Mouse (Mus musculus): ENCODE data around the gene Cd209f. TPM values are rescaled to one million over a fixed set of nuclear protein-coding genes. Genes with fewer than 3 reads are reported as not detected.
"Not testable (repeated sequence)": the region's sequence is repeated elsewhere in the genome, so short reads cannot be mapped to it uniquely, and the experiment has no call there.

Cd209f gene
- polyA plus RNA-seq (2014; fragmentation: Nextera tagmentation; extraction: Ambion mirVana): 0.25 and 0.51 TPM in 2 replicates

GRCm38 (mm10) chr8:4105735-4106134 lies at the start of gene Cd209f:
Cd209f (minus strand) TSS chr8:4105835.
- H3K36me3 ChIP-seq (ENCODE audit: control insufficient read depth, insufficient read depth, low read length); H3K4me1 ChIP-seq (ENCODE audit: control insufficient read depth, insufficient read depth, low read length); H3K4me3 ChIP-seq (ENCODE audit: low read depth, low read length); H3K4me2 ChIP-seq (ENCODE audit: low read length); H3K9ac ChIP-seq (ENCODE audit: low read length); DNase-seq (ENCODE audit: low spot score); ATAC-seq; H3K9me3 ChIP-seq (replicated peaks; ENCODE audit: control insufficient read depth, low read length); H3K27me3 ChIP-seq (replicated peaks; ENCODE audit: control insufficient read depth, insufficient read depth, low read length); H3K27ac ChIP-seq (ENCODE audit: low read depth, low read length): not testable (repeated sequence)
- 85% methylated on average over 1 of the region's 2 CpGs for WGBS

GRCm38 (mm10) chr8:4154878-4155277 lies 49.2 kb upstream of the Cd209f start:
- no peaks in the 10 kb centered on the region for H3K27me3 ChIP-seq (replicated peaks; ENCODE audit: control insufficient read depth, insufficient read depth, low read length)
- no peaks in the 10 kb centered on the region for H3K4me1 ChIP-seq (ENCODE audit: control insufficient read depth, insufficient read depth, low read length)
- no peaks in the 10 kb centered on the region for H3K36me3 ChIP-seq (ENCODE audit: control insufficient read depth, insufficient read depth, low read length)
- no peak overlapping the region for H3K4me2 ChIP-seq (ENCODE audit: low read length)
- peaks cover 6% of the 10 kb centered on the region; the same call in 1 of the 2 replicates for H3K9me3 ChIP-seq (replicated peaks; ENCODE audit: control insufficient read depth, low read length)
- ATAC-seq: no peak
- H3K9ac ChIP-seq (ENCODE audit: low read length): no peak overlapping the region
- no peak for DNase-seq (ENCODE audit: low spot score)
- no peak overlapping the region for H3K4me3 ChIP-seq (ENCODE audit: low read depth, low read length)
- no peak overlapping the region for H3K27ac ChIP-seq (ENCODE audit: low read depth, low read length)

GRCm38 (mm10) chr8:4147272-4147671 lies 41.6 kb upstream of the Cd209f start:
- DNase-seq (ENCODE audit: low spot score) (no peak), ATAC-seq (no peak)
- no peak overlapping the region for H3K9ac ChIP-seq (ENCODE audit: low read length)
- H3K9me3 ChIP-seq (replicated peaks; ENCODE audit: control insufficient read depth, low read length): peaks cover 6% of the 10 kb centered on the region; the same call in 1 of the 2 replicates
- H3K27ac ChIP-seq (ENCODE audit: low read depth, low read length): no peak overlapping the region
- WGBS: 32% methylated on average over 1 of the region's 1 CpGs
- H3K4me1 ChIP-seq (ENCODE audit: control insufficient read depth, insufficient read depth, low read length): no peaks in the 10 kb centered on the region
- H3K27me3 ChIP-seq (replicated peaks; ENCODE audit: control insufficient read depth, insufficient read depth, low read length): no peaks in the 10 kb centered on the region
- no peaks in the 10 kb centered on the region for H3K36me3 ChIP-seq (ENCODE audit: control insufficient read depth, insufficient read depth, low read length)
- no peak overlapping the region for H3K4me3 ChIP-seq (ENCODE audit: low read depth, low read length)
- no peak overlapping the region for H3K4me2 ChIP-seq (ENCODE audit: low read length)

DNA sequence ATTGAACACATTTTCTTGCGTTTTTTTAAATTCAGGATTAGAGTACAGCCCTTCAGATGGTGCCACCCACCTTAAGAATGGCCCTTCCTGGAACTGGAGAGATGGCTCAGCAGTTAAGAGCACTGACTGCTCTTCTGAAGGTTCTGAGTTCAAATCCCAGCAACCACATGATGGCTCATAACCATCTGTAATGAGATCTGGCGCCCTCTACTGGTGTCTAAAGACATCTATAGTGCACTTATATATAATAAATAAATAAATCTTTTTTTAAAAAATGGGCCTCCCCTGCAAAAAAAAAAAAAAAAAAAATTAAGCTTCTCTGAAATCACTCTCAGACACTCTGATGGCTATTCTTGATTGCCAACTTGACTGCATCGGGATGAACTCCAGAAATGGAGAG lies 36.1 kb upstream of the Cd209f start:
- H3K4me1 ChIP-seq (ENCODE audit: control insufficient read depth, insufficient read depth, low read length): no peaks in the 10 kb centered on the region
- no peak for ATAC-seq
- H3K9ac ChIP-seq (ENCODE audit: low read length): no peak overlapping the region
- H3K27me3 ChIP-seq (replicated peaks; ENCODE audit: control insufficient read depth, insufficient read depth, low read length): no peaks in the 10 kb centered on the region
- WGBS: 61% methylated on average over 3 of the region's 3 CpGs
- no peak overlapping the region for H3K4me3 ChIP-seq (ENCODE audit: low read depth, low read length)
- no peak overlapping the region for H3K4me2 ChIP-seq (ENCODE audit: low read length)
- no peak for DNase-seq (ENCODE audit: low spot score)
- H3K36me3 ChIP-seq (ENCODE audit: control insufficient read depth, insufficient read depth, low read length): no peaks in the 10 kb centered on the region
- no peak overlapping the region for H3K27ac ChIP-seq (ENCODE audit: low read depth, low read length)
- H3K9me3 ChIP-seq (replicated peaks; ENCODE audit: control insufficient read depth, low read length): no peaks in the 10 kb centered on the region

GRCm38 (mm10) chr8:4139660-4140646 lies 34.3 kb upstream of the Cd209f start:
- Histone ChIP-seq H3K9me3 (replicated peaks; ENCODE audit: control insufficient read depth, low read length) (no peaks in the 10 kb centered on the region), H3K4me2 (ENCODE audit: low read length) (no peak overlapping the region), H3K4me3 (ENCODE audit: low read depth, low read length) (no peak overlapping the region), H3K36me3 (ENCODE audit: control insufficient read depth, insufficient read depth, low read length) (no peaks in the 10 kb centered on the region), H3K4me1 (ENCODE audit: control insufficient read depth, insufficient read depth, low read length) (no peaks in the 10 kb centered on the region), H3K9ac (ENCODE audit: low read length) (no peak overlapping the region), H3K27me3 (replicated peaks; ENCODE audit: control insufficient read depth, insufficient read depth, low read length) (no peaks in the 10 kb centered on the region), H3K27ac (ENCODE audit: low read depth, low read length) (no peak overlapping the region)
- DNase-seq (ENCODE audit: low spot score) (peak; percentile 89), ATAC-seq (peak; percentile 72; the same call in 1 of the 2 replicates)
- WGBS: 10% methylated on average over 12 of the region's 12 CpGs

GRCm38 (mm10) chr8:4133798-4134197 lies 28.2 kb upstream of the Cd209f start, which contains the start of gene Cd209g:
Cd209g (plus strand) TSS chr8:4134098.
- H3K9me3 ChIP-seq (replicated peaks; ENCODE audit: control insufficient read depth, low read length): no peaks in the 10 kb centered on the region
- no peaks in the 10 kb centered on the region for H3K36me3 ChIP-seq (ENCODE audit: control insufficient read depth, insufficient read depth, low read length)
- DNase-seq (ENCODE audit: low spot score) (no peak), ATAC-seq (no peak)
- no peak within 1 kb of the TSS for H3K27ac ChIP-seq (ENCODE audit: low read depth, low read length)
- no peak within 1 kb of the TSS for H3K4me3 ChIP-seq (ENCODE audit: low read depth, low read length)
- no peaks in the 10 kb centered on the region for H3K27me3 ChIP-seq (replicated peaks; ENCODE audit: control insufficient read depth, insufficient read depth, low read length)
- no peak within 1 kb of the TSS for H3K9ac ChIP-seq (ENCODE audit: low read length)
- H3K4me1 ChIP-seq (ENCODE audit: control insufficient read depth, insufficient read depth, low read length): no peaks in the 10 kb centered on the region
- 91% methylated on average over 10 of the region's 10 CpGs for WGBS
- H3K4me2 ChIP-seq (ENCODE audit: low read length): no peak within 1 kb of the TSS

DNA sequence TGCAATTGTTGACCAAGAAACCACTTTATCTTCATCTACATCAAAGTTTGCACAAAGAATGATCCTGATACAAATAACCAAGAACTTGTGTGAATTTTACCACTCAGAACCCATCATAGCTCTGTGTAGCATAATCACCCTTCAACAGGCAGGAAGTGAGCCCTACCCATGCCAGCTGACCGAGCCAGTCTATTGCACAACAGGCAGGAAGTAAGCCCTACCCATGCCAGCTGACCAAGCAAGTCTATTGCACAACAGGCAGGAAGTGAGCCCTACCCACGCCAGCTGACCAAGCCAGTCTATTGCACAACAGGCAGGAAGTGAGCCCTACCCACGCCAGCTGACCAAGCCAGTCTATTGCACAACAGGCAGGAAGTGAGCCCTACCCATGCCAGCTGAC lies 17.1 kb downstream of the Cd209f start:
- not testable (repeated sequence) for DNase-seq (ENCODE audit: low spot score); H3K36me3 ChIP-seq (ENCODE audit: control insufficient read depth, insufficient read depth, low read length); H3K4me1 ChIP-seq (ENCODE audit: control insufficient read depth, insufficient read depth, low read length); H3K9ac ChIP-seq (ENCODE audit: low read length); H3K9me3 ChIP-seq (replicated peaks; ENCODE audit: control insufficient read depth, low read length); H3K27ac ChIP-seq (ENCODE audit: low read depth, low read length); ATAC-seq; H3K4me3 ChIP-seq (ENCODE audit: low read depth, low read length); H3K4me2 ChIP-seq (ENCODE audit: low read length); H3K27me3 ChIP-seq (replicated peaks; ENCODE audit: control insufficient read depth, insufficient read depth, low read length)
- 92% methylated on average over 3 of the region's 3 CpGs for WGBS

GRCm38 (mm10) chr8:4087180-4087722 lies 18.4 kb downstream of the Cd209f start:
- ATAC-seq: peak; percentile 65; the same call in 1 of the 2 replicates
- H3K9me3 ChIP-seq (replicated peaks; ENCODE audit: control insufficient read depth, low read length); H3K27me3 ChIP-seq (replicated peaks; ENCODE audit: control insufficient read depth, insufficient read depth, low read length); DNase-seq (ENCODE audit: low spot score); H3K4me3 ChIP-seq (ENCODE audit: low read depth, low read length); H3K27ac ChIP-seq (ENCODE audit: low read depth, low read length); H3K36me3 ChIP-seq (ENCODE audit: control insufficient read depth, insufficient read depth, low read length); H3K4me2 ChIP-seq (ENCODE audit: low read length); H3K4me1 ChIP-seq (ENCODE audit: control insufficient read depth, insufficient read depth, low read length); H3K9ac ChIP-seq (ENCODE audit: low read length): not testable (repeated sequence)
- WGBS: 40% methylated on average over 31 of the region's 33 CpGs

Measured in forebrain, embryonic 14.5 days (tissue).